Mouse (Mus musculus) bone marrow, adult 2 months (tissue): ENCODE results near the gene Tubg1.

Experiments used
- CTCF ChIP-seq: fragments of 200-500 bp; IDR thresholded peaks from 2 replicates; pipeline ENCODE4 v1.5.1; 2011; ENCODE audit warnings: low read length, control low read depth; ENCODE audit not compliant: control insufficient read depth, insufficient read depth
- POLR2A ChIP-seq: fragments of 200-500 bp; IDR thresholded peaks from 2 replicates; pipeline ENCODE4 v1.6.1; 2011; ENCODE audit warnings: low read depth, mild to moderate bottlenecking, control low read depth, low read length, borderline replicate concordance; ENCODE audit not compliant: control insufficient read depth

DNA sequence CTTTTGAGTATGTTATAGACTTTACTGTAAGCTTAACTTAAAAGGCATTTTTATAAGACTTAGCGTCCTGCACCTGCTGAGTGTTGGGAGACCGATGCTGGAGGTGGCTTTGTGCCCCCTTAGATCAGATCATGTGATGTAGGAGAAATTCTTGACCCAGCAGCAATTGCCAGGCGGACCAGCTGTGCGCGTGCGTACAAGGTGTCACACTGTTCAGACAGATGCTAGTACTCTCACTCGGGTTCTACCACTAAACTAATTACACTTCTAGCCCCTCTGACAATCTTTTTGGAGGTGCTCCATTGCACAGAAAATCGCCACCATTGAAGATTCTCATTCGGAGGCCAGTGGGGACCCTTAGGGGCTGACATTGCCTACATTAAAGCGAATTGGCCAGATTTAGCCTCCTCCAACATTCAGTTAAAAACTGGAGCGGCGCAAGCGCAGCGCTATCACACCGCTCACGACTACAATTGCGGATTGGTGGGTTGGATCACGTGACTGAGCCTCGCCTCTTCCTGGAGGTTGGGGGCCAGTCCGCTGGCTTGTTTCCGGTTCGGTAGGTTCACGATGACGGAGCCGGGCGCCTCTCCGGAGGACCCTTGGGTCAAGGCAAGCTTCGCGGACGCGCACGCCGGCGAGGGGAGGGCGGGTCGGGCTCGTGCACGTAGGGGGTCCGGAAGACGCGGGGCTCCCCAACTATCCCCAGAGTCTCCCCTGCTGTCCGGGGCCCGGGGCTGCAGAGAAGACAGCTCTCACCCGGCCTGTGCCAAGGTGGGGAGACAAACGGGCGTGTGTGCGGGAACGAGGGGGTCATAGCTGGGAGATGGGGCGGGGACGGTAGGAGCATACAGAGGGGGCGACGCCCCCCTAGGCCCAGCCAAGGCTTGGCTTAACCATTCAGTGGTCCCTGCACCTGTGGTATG is 32.7 kb upstream of the Tubg1 start, which contains the start of gene Mlx:
- TF ChIP-seq CTCF (no peak), POLR2A (peak; percentile 71)
